ENCODE assay signal across 10 mouse cellular contexts in genomic region chr4:43979746-43980145, GRCm38 (mm10). TPM values are rescaled to one million over a fixed set of nuclear protein-coding genes. Genes with fewer than 3 reads are reported as not detected.
DNase-seq lines count a peak whose midpoint lies in the region; ATAC-seq and TF ChIP-seq lines count a peak whose summit lies in the region.
"Had no signal": no experiment of that assay in that cellular context is flagged by ENCODE, and none has a peak within 500 bp of the region (broad histone marks: within the 10 kb centered on the region; RNA-seq: fewer than 3 reads in every experiment).

No protein-coding gene starts in this region.

- no peak overlapping the region for H3K4me2 ChIP-seq in hindbrain, postnatal 0 days (ENCODE audit: low read depth, low read length)
- H3K4me2 ChIP-seq in hindbrain, embryonic 12.5 days (replicated peaks), result no peak overlapping the region

- DNase-seq in hindbrain, postnatal 0 days (ENCODE audit: low spot score), result peak; percentile 93
- DNase-seq in adrenal gland, postnatal 10 days, result peak; percentile 82
- DNase-seq in cerebellum, postnatal 25 days, result peak; percentile 91 to 95
- DNase-seq in layer of hippocampus, adult 11-12 months (ENCODE audit: low spot score), result peak; percentile 89
- DNase-seq in lung, adult 2 months, result peak; percentile 43
- DNase-seq in urinary bladder, adult 2 months (ENCODE audit: low spot score), result no peak
- DNase-seq in thymus, adult 2 months, result no peak

- no peak for TF ChIP-seq POLR2A in lung, adult 2 months (IDR thresholded peaks at IDR 0.05; ENCODE audit: borderline replicate concordance, extremely low read depth, low read depth, low read length)
- no peak for TF ChIP-seq POLR2A in thymus, adult 2 months (IDR thresholded peaks at IDR 0.05; ENCODE audit: control insufficient read depth, extremely low read depth, insufficient read depth, low read length, poor library complexity)

- no peak overlapping the region for H3K27ac ChIP-seq in hindbrain, postnatal 0 days
- H3K27ac ChIP-seq in hindbrain, embryonic 12.5 days, result no peak overlapping the region
- no peak overlapping the region for H3K27ac ChIP-seq in thymus, adult 2 months (ENCODE audit: control insufficient read depth, insufficient read depth, low read length)

- TF ChIP-seq CTCF in hindbrain, postnatal 0 days (IDR thresholded peaks at IDR 0.05; ENCODE audit: low read depth), result no peak
- no peak for TF ChIP-seq CTCF in lung, adult 2 months (IDR thresholded peaks at IDR 0.05; ENCODE audit: insufficient read depth, low read length)
- TF ChIP-seq CTCF in thymus, adult 2 months (IDR thresholded peaks at IDR 0.05; ENCODE audit: borderline replicate concordance, control insufficient read depth, extremely low read depth, insufficient read depth, low read length, poor library complexity), result no peak

- 25% methylated on average over 3 of the region's 3 CpGs for WGBS in hindbrain, postnatal 0 days
- WGBS in hindbrain, embryonic 12.5 days, result 84% methylated on average over 3 of the region's 3 CpGs
- 28% methylated on average over 3 of the region's 3 CpGs for WGBS in lung, adult 2 months
- WGBS in thymus, adult 2 months, result 93% methylated on average over 3 of the region's 3 CpGs

- peak; percentile 56 for ATAC-seq in hindbrain, postnatal 0 days
- ATAC-seq in hindbrain, embryonic 12.5 days (ENCODE audit: low FRiP score), result no peak

- no peak overlapping the region for H3K9ac ChIP-seq in hindbrain, postnatal 0 days (replicated peaks; ENCODE audit: low read length)
- H3K9ac ChIP-seq in hindbrain, embryonic 12.5 days, result no peak overlapping the region

- H3K9me3 ChIP-seq in hindbrain, postnatal 0 days (ENCODE audit: low read length), result no peaks in the 10 kb centered on the region
- no peaks in the 10 kb centered on the region for H3K9me3 ChIP-seq in hindbrain, embryonic 12.5 days (replicated peaks)

- H3K27me3 ChIP-seq in hindbrain, postnatal 0 days (ENCODE audit: insufficient read depth, low read length), result no peaks in the 10 kb centered on the region
- H3K27me3 ChIP-seq in hindbrain, embryonic 12.5 days, result no peaks in the 10 kb centered on the region
- H3K27me3 ChIP-seq in thymus, adult 2 months (ENCODE audit: control insufficient read depth, insufficient read depth, low read length), result no peaks in the 10 kb centered on the region

- no peak overlapping the region for H3K4me3 ChIP-seq in hindbrain, postnatal 0 days (ENCODE audit: low read length)
- no peak overlapping the region for H3K4me3 ChIP-seq in hindbrain, embryonic 12.5 days
- H3K4me3 ChIP-seq in lung, adult 2 months (replicated peaks; ENCODE audit: extremely low read depth, low read depth, low read length), result no peak overlapping the region
- no peak overlapping the region for H3K4me3 ChIP-seq in thymus, adult 2 months (ENCODE audit: control insufficient read depth, insufficient read depth, low read length)
- H3K4me3 ChIP-seq: erythroblast, embryonic 14.5 days had no signal

- no peaks in the 10 kb centered on the region for H3K36me3 ChIP-seq in hindbrain, postnatal 0 days (ENCODE audit: insufficient read depth, low read length)
- peaks cover 6% of the 10 kb centered on the region; the same call in 1 of the 2 replicates for H3K36me3 ChIP-seq in hindbrain, embryonic 12.5 days
- H3K36me3 ChIP-seq in thymus, adult 2 months (ENCODE audit: control insufficient read depth, insufficient read depth, low read length), result no peaks in the 10 kb centered on the region

- H3K4me1 ChIP-seq in hindbrain, postnatal 0 days (ENCODE audit: insufficient read depth, low read length), result no peaks in the 10 kb centered on the region
- H3K4me1 ChIP-seq in hindbrain, embryonic 12.5 days, result peaks cover 15% of the 10 kb centered on the region
- peaks cover 12% of the 10 kb centered on the region for H3K4me1 ChIP-seq in lung, adult 2 months (ENCODE audit: control insufficient read depth, insufficient read depth, low read length)
- H3K4me1 ChIP-seq in thymus, adult 2 months (replicated peaks; ENCODE audit: control insufficient read depth, insufficient read depth, low read length), result peaks cover 3% of the 10 kb centered on the region

RNA-seq across cellular contexts. Expression of gene Ccin, which starts 3.5 kb away (rescaled TPM):
- total RNA-seq in hindbrain, postnatal 0 days (2014; rRNA removed), result 0.29 TPM in 1 of 2 replicates, not detected in the other
- not detected in 2 replicates for polyA plus RNA-seq in hindbrain, postnatal 0 days (2015; fragmentation: Nextera tagmentation; extraction: Ambion mirVana)
- polyA plus RNA-seq in hindbrain, embryonic 12.5 days (2016; fragmentation: Nextera tagmentation; extraction: Ambion mirVana), result not detected in 2 replicates
- not detected for total RNA-seq in adrenal gland, postnatal 10 days (2021)
- polyA plus RNA-seq in lung, adult 2 months (2012; rRNA removed), result 0.07 and 0.14 TPM in 2 replicates
- polyA plus RNA-seq in urinary bladder, adult 2 months (2012; rRNA removed), result 0.04 and 0.07 TPM in 2 replicates
- 0.11 and 0.32 TPM in 2 replicates for polyA plus RNA-seq in thymus, adult 2 months (2012; rRNA removed)
- total RNA-seq: MEL had no signal
- polyA plus RNA-seq: erythroblast, embryonic 14.5 days had no signal

RNA-seq across cellular contexts. Expression of gene Glipr2, which starts 22.5 kb away (rescaled TPM):
- 24.9 and 27.8 TPM in 2 replicates for total RNA-seq in hindbrain, postnatal 0 days (2014; rRNA removed)
- polyA plus RNA-seq in hindbrain, postnatal 0 days (2015; fragmentation: Nextera tagmentation; extraction: Ambion mirVana), result 21.0 and 23.4 TPM in 2 replicates
- polyA plus RNA-seq in hindbrain, embryonic 12.5 days (2016; fragmentation: Nextera tagmentation; extraction: Ambion mirVana), result 94.2 and 104 TPM in 2 replicates
- total RNA-seq in adrenal gland, postnatal 10 days (2021), result 10 to 100 TPM; 10.7 to 14.9 TPM
- polyA plus RNA-seq in lung, adult 2 months (2012; rRNA removed), result 14.3 and 18.1 TPM in 2 replicates
- 24.2 and 24.7 TPM in 2 replicates for polyA plus RNA-seq in urinary bladder, adult 2 months (2012; rRNA removed)
- polyA plus RNA-seq in thymus, adult 2 months (2012; rRNA removed), result 20.6 and 23.4 TPM in 2 replicates

RNA-seq across cellular contexts. Expression of gene Clta, which starts 24.5 kb away (rescaled TPM):
- 366 and 404 TPM in 2 replicates for total RNA-seq in hindbrain, postnatal 0 days (2014; rRNA removed)
- polyA plus RNA-seq in hindbrain, postnatal 0 days (2015; fragmentation: Nextera tagmentation; extraction: Ambion mirVana), result 379 and 380 TPM in 2 replicates
- 266 and 282 TPM in 2 replicates for polyA plus RNA-seq in hindbrain, embryonic 12.5 days (2016; fragmentation: Nextera tagmentation; extraction: Ambion mirVana)
- total RNA-seq in adrenal gland, postnatal 10 days (2021), result 100 to 1,000 TPM; 156 to 174 TPM
- 165 and 187 TPM in 2 replicates for polyA plus RNA-seq in lung, adult 2 months (2012; rRNA removed)
- 300 and 319 TPM in 2 replicates for polyA plus RNA-seq in urinary bladder, adult 2 months (2012; rRNA removed)
- 184 and 193 TPM in 2 replicates for polyA plus RNA-seq in thymus, adult 2 months (2012; rRNA removed)

Comparison
In these comparisons a context has a peak if more than half of its experiments do, and no peak if none do; other contexts are left out.
1. DNase-seq: peak in hindbrain, postnatal 0 days (single experiment), adrenal gland, postnatal 10 days (single experiment), cerebellum, postnatal 25 days (2 of 2), layer of hippocampus, adult 11-12 months (single experiment) and lung, adult 2 months (single experiment); none in urinary bladder, adult 2 months (single experiment) and thymus, adult 2 months (single experiment).